Mouse (Mus musculus) c-Kit-positive CD71-positive TER-119-negative erythroid progenitor cells, embryonic 14.5 days (primary cell): ENCODE measurements around the gene Strip1.

ENCODE experiments used
- DNase-seq: peaks from one replicate; pipeline ENCODE4 v3.0.0-alpha.2; 2013; ENCODE audit warnings: low read depth

Gene Strip1

GRCm38 (mm10) chr3:107627641-107628040, 3.9 kb downstream of the Strip1 start:
- DNase-seq: no peak

GRCm38 (mm10) chr3:107626751-107627150, 4.7 kb downstream of the Strip1 start:
- no peak for DNase-seq

DNA sequence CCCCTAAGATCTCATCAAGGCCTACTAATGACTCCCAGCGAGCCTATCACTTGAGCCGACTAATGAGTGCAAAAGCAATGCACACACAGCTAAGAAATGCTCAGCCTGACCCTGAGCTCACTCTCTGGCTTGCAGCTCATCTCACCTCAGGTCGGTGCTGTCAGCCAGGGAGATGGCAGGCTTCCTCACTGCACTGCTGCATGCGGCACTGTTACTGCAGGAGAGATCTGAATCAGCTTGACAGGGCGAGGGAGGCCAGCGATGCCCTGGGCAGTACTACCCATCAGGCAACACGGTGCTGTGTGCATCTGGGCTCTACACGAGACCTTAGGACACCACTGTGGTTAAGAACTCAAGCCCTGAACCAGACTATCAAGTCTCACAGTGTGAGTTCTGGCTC, 6.0 kb downstream of the Strip1 start:
- DNase-seq: no peak

DNA sequence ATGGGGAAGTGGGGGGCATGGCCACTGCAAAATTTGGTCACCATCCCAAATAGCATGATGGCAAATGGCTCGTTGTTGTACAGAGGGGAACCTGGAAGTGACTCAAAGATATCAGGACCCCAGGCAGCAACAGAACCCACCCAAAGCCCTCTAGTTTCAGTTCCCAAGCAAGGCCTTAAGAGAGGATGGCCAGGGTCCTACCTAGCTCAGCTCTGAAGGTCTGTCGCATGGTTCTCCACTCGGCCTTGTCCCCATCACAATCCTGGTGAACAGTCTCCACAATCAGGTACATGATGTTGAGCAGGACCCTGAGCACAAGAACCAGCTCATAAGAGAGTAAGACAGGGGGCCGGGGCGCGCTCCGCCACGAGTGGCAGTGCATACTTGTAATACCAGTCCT, 7.1 kb downstream of the Strip1 start:
- no peak for DNase-seq

DNA sequence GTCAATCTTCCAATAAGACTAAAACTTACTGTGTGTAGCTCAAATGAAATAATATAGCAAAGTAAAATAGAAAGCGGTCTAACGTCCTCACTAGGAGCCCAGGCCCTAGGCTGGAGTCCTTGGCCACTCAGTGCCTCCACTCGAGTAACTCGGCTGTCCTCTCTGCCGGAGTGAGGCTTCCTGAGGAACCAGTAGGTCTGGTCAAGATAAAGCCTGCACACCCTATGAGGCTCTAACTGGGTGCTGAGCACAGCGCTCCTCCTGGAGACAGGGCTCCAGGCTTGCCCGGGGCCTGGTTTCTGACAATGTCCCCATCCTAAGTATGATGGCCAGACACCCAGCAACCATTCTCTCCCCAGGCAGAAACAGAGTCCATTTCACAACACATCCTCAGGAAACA, 9.0 kb downstream of the Strip1 start:
- no peak for DNase-seq

DNA sequence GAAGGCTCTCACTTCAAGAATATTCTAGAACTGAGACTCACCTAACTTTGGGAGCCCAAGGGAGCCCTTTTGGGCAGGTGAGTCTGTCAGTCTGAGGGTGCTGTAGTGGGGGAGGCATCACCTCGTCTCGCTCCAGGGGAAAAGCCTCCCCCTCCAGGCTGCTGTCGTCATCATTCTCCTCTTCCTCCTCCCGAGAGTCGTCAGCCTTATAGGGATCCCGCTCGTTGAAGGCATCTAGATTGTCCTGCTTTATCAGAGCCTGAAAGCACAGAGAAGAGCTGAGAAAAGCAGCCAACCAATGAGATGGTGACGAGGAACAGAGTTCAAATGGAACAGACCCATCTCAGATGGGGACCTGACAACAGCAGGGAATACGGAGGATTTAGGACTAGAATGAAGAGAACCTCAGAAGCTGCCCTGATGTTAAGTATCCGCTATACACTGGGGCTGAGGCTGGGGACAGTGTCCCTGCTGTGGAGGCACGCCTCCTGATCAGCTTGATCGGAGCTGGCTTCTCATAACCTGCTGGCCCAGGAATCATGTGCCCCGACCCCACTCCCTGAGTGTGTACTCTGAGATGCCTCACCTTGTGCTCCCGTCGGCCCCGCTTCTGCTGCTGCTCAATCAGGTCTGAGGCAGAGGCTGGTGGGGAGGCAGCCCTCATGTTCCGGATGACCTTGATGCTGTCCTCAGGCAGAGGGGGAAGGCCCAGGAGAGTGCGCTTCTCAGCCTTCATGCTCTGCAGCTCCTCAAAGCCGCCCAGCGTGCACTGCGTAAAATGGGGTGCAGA, 10.0 kb downstream of the Strip1 start:
- no peak for DNase-seq

- no peak for DNase-seq
Measured at GRCm38 (mm10) chr3:107619911-107620310, 11.6 kb downstream of the Strip1 start.

GRCm38 (mm10) chr3:107617800-107618199, 13.7 kb downstream of the Strip1 start:
- no peak for DNase-seq

DNA sequence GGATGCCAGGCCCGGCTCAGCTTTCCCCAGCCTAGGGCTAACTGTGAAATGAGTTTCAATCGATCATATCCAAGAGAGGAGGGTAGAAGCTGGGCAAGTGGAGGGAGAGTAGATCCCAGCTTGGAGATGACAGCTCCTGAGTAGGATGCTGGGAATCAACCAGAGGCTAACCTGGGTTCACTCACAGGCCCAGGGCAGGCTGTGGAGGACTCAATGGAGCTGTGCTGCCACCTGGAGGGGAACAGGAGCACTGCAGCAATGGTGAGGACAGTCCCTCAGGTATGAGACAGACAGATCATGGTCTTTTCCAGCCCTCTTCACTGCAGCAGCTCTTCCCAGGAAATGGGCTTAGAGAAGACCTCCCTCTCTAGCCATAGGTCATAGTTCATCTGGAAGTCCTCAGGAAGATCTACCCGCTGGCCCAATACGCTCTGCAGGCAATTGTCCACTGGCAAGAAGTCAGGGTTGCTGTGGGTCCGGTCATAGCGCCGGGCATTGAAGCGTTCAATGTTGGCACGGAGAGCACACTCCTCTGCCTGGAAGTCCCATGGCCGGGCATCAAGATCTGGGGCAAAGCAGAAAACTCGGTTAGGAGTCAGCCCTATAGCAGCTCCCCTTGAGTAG, 18.5 kb downstream of the Strip1 start:
- DNase-seq: no peak

DNA sequence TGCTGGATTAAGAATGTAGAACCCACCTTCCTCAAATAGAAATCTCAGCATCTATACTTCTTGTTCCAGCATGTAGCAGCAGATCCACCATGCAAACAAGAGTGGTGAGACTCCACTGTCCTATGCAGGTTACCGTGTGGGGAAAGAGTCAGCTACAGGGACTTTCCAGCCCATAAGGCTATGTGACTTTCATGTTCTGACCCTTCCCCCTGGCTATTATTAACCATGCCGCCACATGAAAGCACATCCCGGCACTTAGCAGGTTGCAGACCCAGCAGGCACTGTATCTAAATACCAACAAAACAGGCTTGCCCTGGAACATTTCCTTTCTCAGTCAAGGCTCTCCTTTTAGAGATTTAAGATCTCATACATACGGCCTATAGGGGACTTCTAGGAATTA, 20.1 kb downstream of the Strip1 start:
- DNase-seq: no peak

DNA sequence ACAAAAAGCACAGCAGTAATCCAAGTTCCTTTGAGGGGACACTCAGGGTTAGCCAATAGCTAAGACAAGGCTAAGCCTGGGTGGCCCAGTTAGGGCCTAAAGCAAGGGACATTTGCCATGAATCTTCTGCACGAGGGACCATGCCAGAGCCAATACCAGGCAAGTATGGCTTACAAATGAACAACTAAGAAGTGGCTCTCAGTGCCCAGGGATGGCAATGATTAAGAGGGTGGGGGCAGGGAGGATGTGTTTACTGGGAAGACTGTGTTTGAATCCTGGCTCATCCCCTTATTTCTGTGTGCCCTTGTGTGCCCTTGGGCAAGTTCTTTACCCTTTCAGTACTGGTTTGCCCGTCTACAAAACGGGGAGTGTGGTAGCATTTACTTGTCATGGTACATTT, 22.1 kb downstream of the Strip1 start:
- DNase-seq: no peak

DNA sequence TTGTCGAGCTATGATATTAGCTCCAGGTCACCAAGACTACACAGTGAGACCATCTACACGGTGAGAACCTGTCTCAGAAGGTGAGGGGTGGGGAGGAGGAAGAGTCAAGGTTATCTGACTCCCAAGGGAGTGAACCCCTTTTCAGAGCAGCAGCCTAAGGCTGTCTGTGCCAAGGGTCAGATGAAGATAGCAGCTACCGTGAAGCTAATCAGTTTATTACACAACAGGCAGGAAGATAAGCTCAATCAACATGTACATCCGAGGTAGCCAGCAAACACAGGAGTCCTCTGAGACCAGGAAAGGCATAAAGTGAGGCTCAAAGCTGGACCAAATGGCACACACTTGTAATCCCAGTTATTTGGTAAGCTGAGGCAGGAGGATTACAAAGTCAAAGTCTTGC, 22.7 kb downstream of the Strip1 start:
- no peak for DNase-seq

GRCm38 (mm10) chr3:107607221-107607620, 24.3 kb downstream of the Strip1 start:
- DNase-seq: no peak

DNA sequence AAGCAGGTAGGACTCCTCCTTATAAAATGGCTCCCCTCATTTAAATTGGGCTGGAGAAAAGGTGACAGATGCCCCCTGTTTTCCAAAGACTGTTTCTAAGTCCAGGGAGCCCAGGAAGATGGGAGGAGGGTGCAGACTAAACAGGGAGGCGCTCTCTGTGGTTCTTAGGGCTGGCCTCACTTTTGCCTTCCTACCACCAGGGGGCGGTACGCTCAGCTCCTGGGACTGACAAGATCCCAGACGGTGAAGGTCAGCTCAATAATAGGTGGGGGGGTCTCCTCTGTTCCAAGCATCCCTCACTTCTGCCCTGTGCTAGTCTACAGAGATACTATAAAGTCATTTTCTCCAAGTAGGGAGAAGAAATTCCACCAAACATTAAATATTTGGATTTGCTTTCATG, 26.2 kb downstream of the Strip1 start:
- peak; percentile 38 for DNase-seq

DNA sequence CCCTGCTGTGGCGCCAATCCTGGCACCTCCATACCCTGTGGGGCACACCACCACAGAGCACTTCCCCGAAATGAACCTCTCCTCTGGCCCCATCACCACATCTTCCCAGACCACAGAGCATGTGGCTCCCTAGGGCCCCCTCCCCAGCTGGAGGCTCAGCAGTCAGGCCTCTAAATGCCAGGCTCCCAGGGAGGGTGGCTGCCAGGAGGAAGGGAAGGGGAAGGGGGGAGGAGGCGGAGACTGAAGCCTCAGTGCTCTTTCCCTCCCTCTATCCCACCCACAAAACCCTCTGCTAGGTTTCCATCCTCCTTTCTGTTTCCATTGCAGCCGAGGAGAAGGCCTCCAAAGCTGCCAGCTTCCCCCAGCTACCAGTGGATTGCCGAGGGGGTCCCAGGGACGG, 31.4 kb downstream of the Strip1 start:
- no peak for DNase-seq

DNA sequence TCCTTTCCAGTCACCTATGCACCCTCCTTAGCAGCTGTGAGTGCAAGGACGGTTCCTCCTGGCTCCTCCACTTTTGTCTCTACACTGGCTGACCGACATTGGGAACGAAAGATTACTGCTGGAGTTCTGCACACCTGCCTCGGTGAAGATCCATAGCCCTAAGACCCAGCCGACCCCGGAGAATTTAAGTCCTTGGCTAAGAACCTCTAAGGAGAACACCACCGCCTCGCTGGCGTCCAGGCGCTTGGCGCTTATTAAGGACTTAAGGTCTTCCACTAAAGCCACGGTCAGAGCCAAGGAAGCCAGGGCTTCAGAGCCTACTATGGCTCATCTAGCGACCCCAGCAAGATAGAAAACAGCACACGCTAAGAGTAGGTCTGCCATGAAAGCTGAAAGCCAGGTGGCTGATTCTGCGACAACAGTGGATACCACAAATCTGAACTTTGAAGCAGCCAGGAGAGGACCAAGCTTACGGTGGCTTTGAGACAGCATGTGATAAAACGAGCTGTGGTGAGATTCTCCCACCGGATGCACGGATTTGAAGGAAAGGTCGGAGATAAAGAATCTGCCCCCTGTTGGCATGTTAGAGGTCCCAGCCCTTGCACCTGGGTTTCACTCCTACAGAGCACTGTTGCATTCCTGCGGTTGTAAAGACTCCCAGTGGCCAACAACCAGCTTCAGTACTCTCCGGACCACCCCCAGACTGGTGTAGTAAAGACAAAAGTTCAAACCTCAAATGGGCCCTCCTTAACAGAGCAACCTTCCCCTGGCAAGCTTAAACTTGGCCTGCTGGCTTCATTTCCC, 33.7 kb downstream of the Strip1 start:
- DNase-seq: no peak

GRCm38 (mm10) chr3:107597134-107597533, 34.4 kb downstream of the Strip1 start:
- no peak for DNase-seq

- DNase-seq: no peak
Measured at GRCm38 (mm10) chr3:107596559-107596958, 34.9 kb downstream of the Strip1 start.

DNA sequence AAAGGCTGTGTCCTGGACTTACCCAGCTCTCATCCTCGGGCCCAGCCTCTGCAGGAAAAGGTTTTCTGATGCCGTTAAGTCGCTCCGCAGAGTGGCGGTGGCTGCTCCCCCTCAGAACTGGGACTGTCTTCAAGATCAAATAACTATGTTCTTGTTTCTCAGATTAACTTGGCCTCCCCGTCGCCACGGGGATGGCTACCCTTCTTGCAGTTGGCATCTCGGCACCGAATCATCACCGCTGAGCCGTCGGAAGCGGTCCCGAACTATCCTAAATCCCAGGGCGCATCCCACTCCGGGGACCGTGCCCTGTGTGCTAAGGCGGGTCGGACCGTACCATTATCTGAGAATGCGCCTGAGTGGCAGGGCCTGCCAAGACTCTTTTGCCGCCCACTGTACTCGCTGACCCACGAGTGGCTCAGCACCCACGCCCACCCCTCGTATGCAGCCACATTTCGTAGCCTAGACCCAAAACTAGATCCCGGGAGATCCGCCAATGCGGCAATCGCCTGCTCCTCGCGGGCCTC, 35.5 kb downstream of the Strip1 start:
- DNase-seq: no peak

GRCm38 (mm10) chr3:107595264-107595937, 36.1 kb downstream of the Strip1 start:
- DNase-seq: no peak

- no peak for DNase-seq
Measured at GRCm38 (mm10) chr3:107594662-107595263, 36.7 kb downstream of the Strip1 start, which contains the start of gene Alx3. Gene Alx3, plus strand, starts transcription at chr3:107595031.

- DNase-seq: no peak
Measured at GRCm38 (mm10) chr3:107593632-107594031, 37.9 kb downstream of the Strip1 start.
